Mouse (Mus musculus): ENCODE measurements at regions not wholly inside any gene's neighbourhood (a gene's known extent, or its start where the extent isn't known, plus 50 kb on each side); places are given as distances from the start of the nearest gene placed in this dataset.

DNA sequence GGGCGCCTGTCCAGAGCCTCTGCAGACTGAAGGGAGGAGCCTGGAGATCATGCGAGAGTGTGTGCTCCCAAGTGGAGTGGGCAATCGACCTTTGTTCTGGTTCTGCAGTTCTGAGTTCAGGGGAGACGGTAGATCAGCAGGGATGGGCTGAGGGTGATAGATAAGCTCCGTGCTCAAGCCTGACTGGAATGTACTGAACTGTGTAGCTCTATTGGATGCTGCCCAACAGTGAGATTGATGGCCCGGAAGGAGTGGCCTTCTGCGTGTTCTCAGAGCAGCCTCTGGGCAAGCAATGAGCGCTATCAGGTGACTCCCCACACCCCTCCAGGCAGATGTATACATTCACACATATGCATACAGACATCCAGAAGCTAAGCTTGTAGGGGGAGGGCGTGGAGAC, 209.1 kb upstream of the Pkn2 start:
- in situ Hi-C loops (cut with MboI, MseI), result loop anchor here in 1 of 2 experiments (25.0 kb wide), 1 partner anchor 1646 kb away; no protein-coding TSS in a partner anchor

DNA sequence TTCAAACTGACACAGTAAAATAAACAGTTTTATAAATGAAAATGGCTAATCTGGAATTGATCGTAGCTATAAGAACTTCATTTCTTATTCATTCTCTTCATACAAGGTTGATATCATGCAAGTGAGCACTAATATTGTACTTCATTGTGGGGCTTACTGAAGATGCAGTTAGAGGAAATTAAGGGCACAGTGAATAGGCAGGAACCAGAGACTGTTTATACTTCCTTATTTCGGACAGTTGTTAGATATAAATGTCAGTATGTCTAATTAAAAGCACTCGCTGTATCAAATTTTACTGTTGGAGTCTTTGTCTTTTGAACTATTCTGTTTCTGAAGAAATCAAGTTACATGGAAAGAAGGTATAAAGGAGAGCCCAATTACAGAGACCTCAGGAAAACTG, 208.5 kb upstream of the Pkn2 start:
- in situ Hi-C loops (cut with MboI, MseI), result loop anchor here in 1 of 2 experiments (25.0 kb wide), 1 partner anchor 1647 kb away; no protein-coding TSS in a partner anchor

DNA sequence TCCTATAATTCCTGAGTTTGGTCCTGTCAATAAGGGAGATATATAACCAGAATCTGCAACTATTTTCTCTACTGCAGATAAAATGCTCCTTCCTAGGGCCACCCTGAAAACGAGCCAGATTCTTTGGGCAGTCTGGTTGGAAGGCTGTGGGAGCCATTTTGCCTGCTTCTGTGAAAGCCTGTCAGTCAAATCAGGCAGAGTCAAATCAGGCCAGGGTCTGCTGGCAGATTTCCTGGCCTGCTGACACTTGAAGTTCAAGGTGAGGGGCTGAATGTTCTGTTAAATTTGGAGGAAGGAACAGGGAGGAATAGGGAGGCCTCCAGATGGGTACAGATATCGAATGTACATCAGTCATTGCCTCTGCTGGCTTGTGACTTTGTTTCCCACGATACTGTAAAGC, 206.0 kb upstream of the Pkn2 start:
- in situ Hi-C loops (cut with MboI, MseI), result loop anchor here in 1 of 2 experiments (25.0 kb wide), 1 partner anchor 1650 kb away; no protein-coding TSS in a partner anchor

DNA sequence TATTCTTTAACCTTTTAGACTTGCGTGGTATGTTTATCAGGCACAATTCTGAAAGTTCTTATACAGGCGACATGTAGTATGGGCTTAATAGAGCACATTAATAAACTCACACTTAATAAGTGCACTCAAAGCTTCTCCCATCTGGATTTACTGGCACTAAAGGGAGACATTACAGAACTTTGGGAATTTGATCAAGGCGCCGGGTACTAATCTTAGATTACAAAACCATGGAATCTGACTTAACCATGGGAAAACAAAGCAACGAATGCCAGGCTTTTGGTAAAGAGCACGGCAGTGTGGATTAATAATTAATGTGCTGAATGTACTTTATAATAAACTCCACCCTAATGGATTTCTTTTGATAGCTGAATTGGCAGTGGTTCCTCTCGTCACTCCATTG, 196.5 kb upstream of the Pkn2 start:
- in situ Hi-C loops (cut with MboI, MseI), result loop anchor here in 1 of 2 experiments (25.0 kb wide), 1 partner anchor 1659 kb away; no protein-coding TSS in a partner anchor

DNA sequence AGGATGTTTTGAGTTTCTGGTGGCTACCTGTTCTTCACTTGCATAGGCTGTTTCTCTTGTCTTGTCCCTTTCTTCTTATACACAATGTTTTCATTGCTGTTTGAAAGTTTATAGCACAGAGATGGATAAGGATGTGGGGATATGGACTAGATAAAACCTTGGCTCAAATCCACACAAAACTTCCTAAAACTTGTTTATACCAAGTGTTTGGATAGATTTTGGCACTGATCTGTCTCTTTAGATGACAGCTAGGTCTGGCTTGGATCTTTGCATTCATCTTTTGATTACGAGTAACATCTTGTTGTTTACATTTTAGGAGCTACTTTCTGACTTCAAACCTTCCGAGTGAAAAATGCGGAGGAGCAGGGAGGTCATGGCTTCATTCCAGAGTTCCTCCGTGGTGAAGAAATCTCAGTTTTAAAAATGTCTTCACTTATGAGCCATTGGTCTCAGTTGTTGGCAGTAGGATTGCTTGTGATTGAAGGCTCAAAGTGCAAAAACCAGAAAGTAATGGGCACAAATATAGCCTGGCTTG, 190.1 kb upstream of the Pkn2 start:
- in situ Hi-C loops (cut with MboI, MseI), result no loop called here

DNA sequence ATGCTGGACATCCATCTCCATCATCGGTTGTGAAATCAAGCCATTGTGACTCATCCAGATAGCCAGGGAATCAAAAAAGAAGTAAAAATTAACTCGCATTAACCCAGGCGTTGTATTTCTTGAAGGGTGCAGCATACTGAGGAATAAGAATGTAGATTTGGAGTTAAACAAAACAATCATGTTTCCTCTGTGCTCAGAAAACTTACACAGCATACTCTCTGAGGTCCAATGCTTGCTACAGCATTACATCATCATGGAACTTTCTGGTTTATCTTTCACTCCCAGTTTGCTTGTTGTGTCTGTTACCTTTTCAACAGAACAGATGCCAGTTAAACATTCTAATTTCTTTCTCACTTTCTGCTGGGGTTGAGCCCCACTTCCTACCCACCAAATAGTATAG, 173.1 kb upstream of the Pkn2 start:
- in situ Hi-C loops (cut with MboI, MseI), result no loop called here

DNA sequence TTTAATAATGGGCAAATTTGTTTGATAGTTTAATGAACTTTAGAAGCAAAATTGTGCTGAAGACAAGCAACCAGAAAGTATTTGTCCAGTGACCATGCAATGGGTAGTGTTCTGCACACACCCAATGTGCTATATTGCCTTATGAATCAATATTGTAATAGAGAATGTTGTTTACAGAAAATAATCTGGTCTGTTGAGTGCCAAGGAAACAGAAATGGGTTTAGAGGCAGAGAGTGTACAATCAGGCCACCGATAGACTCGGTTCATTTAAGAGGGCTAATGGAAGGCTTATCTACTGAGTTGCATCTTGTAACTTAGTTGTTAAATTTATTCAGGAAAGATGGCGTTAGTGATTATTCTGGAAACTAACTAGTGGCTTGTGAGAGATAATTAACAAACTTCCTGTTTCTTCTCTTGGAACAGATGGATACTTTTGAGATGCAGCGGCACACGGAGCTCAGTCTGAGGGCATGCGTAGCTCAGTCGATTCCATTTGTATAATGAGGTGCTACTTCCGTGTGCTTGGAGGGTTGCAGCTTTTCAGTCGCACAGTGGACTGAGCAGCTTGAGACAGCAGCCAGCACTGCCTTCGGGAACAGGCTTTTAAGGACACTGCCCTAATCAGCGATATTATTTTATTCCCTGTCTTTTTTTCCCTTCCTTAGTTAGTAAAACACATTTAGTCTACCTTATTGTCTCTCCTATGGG, 171.6 kb upstream of the Pkn2 start:
- in situ Hi-C loops (cut with MboI, MseI), result no loop called here

DNA sequence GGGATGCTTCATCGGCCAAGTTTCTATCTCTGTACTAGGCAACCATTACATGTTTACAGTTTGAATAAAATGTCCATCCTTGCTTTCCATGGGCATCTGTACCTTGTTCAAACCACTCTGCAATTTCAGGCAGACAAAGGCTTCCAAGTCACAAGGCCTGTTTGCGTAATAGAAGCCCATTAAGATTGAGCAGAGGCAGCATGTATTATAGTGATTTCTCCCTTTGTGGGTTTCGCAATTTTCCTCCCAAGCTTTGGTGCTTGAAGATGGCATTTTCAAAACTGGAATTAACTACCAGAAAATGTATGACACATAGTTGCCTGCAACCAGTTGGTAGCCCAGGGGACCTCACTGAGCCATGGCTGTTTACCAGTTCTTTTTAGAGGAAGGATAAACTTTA, 158.9 kb upstream of the Pkn2 start:
- in situ Hi-C loops (cut with MboI, MseI), result no loop called here

DNA sequence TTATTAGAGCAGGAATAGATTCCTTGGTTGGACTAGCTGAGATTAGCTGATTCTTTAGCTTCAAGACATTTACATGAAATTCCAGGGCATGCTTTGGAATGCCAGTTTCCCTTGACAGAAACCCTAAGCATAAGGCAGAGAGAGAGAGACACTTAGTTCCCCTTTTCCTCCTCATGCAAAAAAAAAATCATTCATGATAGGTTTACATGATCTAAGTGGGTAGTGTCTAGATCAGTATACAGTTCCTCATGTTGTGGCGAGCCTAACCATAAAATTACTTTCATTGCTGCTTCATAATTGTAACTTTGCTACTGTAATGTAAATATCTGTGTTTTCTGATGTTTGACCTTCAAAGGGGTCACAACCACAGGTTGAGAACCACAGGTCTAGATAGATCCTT, 154.3 kb upstream of the Pkn2 start:
- in situ Hi-C loops (cut with MboI, MseI), result no loop called here

DNA sequence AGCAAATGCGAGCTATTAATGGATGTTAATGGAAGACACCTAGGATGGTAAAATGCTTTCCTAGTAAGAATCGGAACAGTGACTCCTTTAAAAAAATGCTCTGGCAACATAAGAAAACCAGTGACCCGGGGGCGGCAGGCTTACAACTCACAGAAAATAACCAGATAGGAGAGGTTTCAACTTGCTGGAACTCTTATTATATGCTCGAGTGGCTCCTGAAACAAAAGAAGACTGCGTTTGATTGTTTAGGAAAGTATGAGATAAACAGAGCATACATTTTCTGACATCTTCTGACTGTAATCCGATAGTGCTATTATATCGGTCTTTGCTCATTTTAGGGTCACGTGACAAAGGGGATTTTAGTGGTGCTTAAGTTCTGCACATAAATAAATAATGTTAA, 152.8 kb upstream of the Pkn2 start:
- in situ Hi-C loops (cut with MboI, MseI), result no loop called here

DNA sequence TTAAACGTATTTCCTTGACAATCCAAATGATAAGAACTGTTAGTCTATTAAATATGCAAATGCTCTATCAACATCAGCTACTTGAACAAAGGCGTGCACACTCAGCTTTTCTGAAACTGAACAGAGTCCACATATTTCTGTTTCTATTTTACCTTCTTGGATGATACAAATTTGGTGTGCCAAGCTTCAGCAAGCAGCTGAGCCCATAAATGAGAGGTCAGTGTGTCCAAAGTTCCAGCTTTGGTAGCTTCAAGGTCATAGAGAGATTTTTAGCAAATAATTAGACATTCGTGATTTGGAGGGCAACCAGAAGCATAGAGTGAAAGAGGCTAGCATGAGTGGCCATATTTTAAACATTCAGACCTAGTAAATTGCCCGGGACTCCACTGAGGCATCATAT, 140.7 kb upstream of the Pkn2 start:
- in situ Hi-C loops (cut with MboI, MseI), result no loop called here

DNA sequence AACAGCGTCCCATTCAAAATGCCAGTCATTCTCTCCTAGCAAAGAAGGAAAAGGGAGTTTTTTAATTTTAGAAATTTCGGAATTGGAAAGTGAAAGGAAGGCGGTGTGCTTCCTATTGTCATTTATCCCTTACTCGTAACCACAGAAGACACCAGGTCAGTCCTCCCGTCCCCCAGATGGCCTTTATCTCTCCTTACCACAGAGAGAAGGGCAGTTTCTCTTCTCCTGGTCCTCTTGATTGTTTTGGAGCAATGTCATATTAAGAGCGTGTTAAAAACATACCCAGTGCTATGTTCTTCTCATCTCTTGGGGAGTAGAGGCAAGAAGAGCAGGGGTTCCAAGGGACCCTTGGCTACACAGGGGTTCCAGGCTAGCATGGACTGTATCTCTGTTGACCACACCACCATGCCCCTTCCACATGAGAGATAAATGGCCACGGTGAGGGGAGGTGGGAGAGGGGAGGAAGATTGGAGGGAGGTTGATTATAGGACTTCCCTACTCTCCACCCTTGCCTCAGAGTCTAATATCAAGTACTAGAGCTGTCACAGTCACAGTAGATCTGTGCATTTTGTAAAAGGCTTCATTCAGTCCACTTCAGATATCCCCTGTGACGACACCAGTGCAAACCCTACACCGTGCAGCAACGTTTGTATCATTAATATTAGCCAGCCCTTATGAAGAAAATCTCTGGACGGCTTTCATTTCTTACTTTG, 139.5 kb upstream of the Pkn2 start:
- in situ Hi-C loops (cut with MboI, MseI), result no loop called here

DNA sequence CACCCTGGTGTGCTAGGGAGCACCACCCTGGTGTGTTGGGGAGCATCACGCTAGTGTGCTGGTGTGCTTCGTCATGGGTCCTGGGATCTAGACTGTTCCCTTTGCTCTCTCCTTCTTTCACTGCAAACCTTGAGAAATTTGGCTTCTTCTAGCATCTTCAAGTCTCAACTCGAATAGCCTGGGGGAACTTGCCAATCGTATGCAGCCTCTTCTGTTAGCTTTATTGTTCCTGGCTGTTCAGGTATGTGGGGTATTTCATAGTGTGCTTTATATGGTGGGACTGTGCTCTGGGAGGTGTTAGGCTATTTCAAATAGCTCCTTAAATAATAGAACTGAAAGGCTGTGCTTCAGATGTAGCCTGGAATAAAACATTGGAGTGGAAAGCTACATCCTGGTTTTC, 135.7 kb upstream of the Pkn2 start:
- in situ Hi-C loops (cut with MboI, MseI), result no loop called here

DNA sequence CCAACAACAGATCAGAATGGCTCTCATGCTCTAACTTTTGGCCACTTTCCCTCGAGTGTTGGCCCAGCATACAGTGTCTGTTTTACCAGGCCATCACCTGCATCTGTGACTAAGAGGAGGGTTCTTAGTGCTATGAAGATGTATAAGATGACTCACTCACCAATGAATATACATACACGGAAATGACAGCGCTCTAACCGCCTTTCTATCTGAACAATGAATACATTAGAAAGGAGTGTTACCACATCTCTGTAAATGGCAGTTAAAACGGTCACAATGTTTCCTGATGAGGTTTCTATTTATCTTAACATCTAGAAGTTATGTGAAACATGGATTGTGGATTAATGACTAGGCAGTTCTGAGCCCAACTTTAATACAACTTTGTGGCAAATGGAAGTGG, 135.0 kb upstream of the Pkn2 start:
- in situ Hi-C loops (cut with MboI, MseI), result no loop called here

DNA sequence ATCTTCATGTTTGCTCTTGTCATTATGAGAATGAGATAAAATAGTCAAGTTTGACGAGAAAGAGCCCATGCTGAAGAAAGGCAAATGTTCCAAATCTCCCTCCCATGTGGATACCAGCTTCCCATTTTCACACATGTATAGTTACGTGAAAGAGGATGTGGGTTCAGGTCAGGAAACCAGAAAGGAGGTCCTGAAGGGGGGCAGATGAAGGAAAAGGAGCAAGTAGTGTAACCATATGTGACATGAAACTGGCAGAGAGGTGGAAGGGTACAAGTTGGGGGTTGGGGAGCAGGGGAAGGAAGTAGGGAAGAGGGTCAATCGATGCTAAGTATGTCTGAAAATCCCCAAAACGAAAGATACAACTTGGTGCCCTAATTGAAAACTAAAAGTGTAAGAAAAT, 132.6 kb upstream of the Pkn2 start:
- in situ Hi-C loops (cut with MboI, MseI), result no loop called here

DNA sequence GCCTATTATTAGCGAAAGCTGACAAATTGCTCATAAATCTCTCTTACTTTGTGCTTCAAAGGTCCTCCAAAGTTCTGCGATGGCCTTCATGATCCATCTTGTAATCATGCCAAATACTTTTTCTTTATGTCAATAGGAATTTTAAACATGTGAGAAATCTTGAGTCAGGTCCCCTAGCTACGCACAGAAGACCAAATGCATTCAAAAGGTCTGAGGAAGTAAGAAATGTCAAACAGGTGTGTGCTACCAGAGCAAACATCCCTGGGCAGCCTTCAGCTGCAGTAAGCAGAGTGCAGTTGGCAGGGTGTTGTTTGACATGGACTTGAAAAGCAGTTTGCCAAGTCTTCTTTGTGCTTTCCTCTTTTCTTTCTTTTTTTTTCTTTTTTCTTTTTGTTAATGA, 125.2 kb upstream of the Pkn2 start:
- in situ Hi-C loops (cut with MboI, MseI), result loop anchor here in 1 of 2 experiments (10.0 kb wide), 1 partner anchor 978 kb away; no protein-coding TSS in a partner anchor

DNA sequence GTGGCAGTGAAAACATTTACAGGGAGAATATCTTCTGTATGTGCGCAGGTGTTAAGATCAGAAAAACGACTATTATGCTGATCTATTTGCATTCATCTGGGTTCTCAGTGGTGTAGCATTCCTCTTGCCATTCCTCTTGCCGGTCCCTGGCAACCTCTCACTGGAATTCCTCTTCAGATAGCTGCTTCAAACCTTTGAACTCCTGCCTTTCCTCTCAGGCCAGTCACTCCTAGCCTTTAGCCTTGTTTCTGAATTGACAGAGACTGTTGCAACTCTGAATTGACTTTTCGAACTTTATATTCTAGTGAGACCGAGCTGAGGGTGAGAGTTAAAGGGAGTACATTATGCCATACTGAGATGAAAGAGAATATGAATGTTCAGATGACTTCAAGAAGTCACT, 120.1 kb upstream of the Pkn2 start:
- in situ Hi-C loops (cut with MboI, MseI), result loop anchor here in 1 of 2 experiments (10.0 kb wide), 1 partner anchor 983 kb away; no protein-coding TSS in a partner anchor

DNA sequence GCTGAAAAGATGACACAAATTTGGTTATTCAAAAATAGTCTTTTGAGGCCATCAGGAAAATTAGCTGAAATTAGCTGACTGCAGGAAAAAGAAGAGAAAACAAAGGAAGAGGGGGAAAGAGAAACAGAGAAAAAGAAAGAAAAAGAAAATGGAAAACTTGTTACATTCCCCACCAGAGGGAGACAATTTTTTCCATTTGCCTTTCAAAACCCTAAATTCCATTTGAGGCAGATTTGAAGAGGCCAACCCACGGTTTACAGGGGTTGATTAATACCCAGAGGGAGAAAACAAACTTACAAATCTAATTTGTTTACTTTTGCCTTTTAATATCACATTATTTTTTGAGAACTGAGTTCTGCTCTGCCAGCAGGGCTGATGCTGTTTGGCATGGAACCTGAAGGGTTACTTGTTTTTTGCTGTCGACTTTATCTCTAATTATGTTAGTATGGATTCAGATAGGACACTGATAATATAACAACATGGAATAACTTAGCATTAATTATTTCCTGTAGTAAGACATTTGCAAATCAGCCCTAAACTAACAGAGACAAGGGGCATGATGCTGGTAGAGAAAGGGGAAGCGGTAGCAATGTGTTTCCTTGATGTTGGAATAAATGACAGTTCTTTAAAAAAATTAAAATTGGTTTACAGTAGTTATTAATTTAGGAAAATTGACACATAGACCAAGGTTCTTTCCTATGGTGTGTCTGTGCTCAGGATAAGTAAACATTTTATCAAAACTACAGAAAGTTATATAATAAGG, 114.4 kb upstream of the Pkn2 start:
- in situ Hi-C loops (cut with MboI, MseI), result no loop called here

DNA sequence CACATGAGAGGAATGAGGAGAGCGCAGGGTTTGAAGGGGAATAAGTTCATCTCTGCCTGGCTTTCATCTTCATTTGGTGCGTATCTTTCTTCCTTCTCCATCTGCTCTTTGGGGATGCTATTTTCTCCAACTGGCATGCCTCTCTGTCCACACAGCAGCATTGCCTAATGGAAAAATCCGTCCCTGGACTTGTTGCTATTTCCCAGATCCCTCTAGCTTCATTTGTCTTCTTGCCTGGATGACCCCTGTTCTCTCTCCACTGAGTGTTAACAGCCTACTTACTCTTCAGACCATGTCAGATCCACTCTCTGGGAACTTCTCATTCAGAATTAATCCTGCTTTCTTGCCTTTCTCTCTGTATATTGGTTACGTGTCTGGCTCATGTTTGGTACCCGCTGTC, 102.7 kb upstream of the Pkn2 start:
- in situ Hi-C loops (cut with MboI, MseI), result no loop called here

DNA sequence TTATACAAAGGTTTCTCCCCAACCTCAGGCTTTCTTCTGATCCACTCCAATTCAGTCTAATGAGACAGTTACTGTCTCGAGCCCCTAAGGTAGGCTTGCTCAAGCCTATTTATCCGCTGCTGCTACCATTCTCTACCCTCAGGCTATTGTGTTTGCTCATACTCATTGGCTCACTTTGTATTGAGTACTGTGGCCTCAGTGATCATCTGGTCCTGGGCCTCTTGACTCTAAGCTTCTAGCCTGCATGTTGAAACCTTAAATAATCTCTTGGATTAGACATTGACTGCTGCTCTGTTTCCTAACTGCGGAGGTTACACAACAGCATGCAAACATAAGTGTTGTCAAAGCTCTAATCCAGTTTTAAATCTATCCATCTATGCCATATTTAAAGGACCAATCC, 99.4 kb upstream of the Pkn2 start:
- in situ Hi-C loops (cut with MboI, MseI), result no loop called here

DNA sequence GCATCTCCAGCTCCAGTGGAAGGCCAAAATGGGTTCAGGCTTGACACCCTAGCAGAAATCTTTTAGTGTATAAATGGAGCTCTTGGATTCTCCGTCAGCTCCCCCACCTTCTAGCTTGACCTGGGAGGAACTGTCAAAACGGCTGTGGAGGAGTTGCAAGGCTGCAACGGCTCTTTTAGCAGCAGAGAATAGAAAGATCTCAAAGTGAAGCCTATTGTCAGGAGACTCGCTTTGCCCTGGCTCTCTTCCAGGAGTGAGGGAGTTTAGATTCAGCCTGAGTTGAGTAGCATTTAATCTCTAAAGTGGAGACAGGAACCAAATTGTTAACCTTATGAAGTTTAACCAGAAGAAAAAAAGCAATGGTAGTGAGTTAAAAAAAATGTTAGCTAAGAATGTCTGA, 97.4 kb upstream of the Pkn2 start:
- in situ Hi-C loops (cut with MboI, MseI), result no loop called here

Data from T-helper 17 cell (primary cell).